Mouse (Mus musculus): Measurements from ENCODE around the gene Deup1.

Gene Deup1

GRCm38 (mm10) chr9:15535418-15535817, 92.3 kb downstream of the Deup1 start:
- ATAC-seq (ENCODE audit: insufficient number of reproducible peaks, low FRiP score, low TSS enrichment), result no peak

- no peak for ATAC-seq (ENCODE audit: insufficient number of reproducible peaks, low FRiP score, low TSS enrichment)
These were observed 93.6 kb downstream of the Deup1 start for GRCm38 (mm10) chr9:15534110-15534509.

- no peak for ATAC-seq (ENCODE audit: insufficient number of reproducible peaks, low FRiP score, low TSS enrichment)
These were observed 94.2 kb downstream of the Deup1 start for GRCm38 (mm10) chr9:15533336-15534070.

GRCm38 (mm10) chr9:15531204-15531603, 96.5 kb downstream of the Deup1 start:
- ATAC-seq (ENCODE audit: insufficient number of reproducible peaks, low FRiP score, low TSS enrichment), result no peak

GRCm38 (mm10) chr9:15529965-15530320, 97.8 kb downstream of the Deup1 start:
- no peak for ATAC-seq (ENCODE audit: insufficient number of reproducible peaks, low FRiP score, low TSS enrichment)

GRCm38 (mm10) chr9:15529275-15529964, 98.3 kb downstream of the Deup1 start:
- no peak for ATAC-seq (ENCODE audit: insufficient number of reproducible peaks, low FRiP score, low TSS enrichment)

- ATAC-seq (ENCODE audit: insufficient number of reproducible peaks, low FRiP score, low TSS enrichment), result no peak
These were observed 99.4 kb downstream of the Deup1 start for GRCm38 (mm10) chr9:15528368-15528767.

GRCm38 (mm10) chr9:15527846-15528245, 99.9 kb downstream of the Deup1 start:
- ATAC-seq (ENCODE audit: insufficient number of reproducible peaks, low FRiP score, low TSS enrichment), result no peak

- ATAC-seq (ENCODE audit: insufficient number of reproducible peaks, low FRiP score, low TSS enrichment), result no peak
These were observed 101.2 kb downstream of the Deup1 start for GRCm38 (mm10) chr9:15526539-15526938.

GRCm38 (mm10) chr9:15525246-15525645, 102.5 kb downstream of the Deup1 start:
- no peak for ATAC-seq (ENCODE audit: insufficient number of reproducible peaks, low FRiP score, low TSS enrichment)

GRCm38 (mm10) chr9:15523646-15524045, 104.1 kb downstream of the Deup1 start:
- no peak for ATAC-seq (ENCODE audit: insufficient number of reproducible peaks, low FRiP score, low TSS enrichment)

GRCm38 (mm10) chr9:15522887-15523286, 104.8 kb downstream of the Deup1 start:
- no peak for ATAC-seq (ENCODE audit: insufficient number of reproducible peaks, low FRiP score, low TSS enrichment)

- ATAC-seq (ENCODE audit: insufficient number of reproducible peaks, low FRiP score, low TSS enrichment), result no peak
These were observed 105.4 kb downstream of the Deup1 start for GRCm38 (mm10) chr9:15522348-15522747.

- no peak for ATAC-seq (ENCODE audit: insufficient number of reproducible peaks, low FRiP score, low TSS enrichment)
These were observed 109.8 kb downstream of the Deup1 start for GRCm38 (mm10) chr9:15517979-15518378.

- no peak for ATAC-seq (ENCODE audit: insufficient number of reproducible peaks, low FRiP score, low TSS enrichment)
These were observed 111.7 kb downstream of the Deup1 start for GRCm38 (mm10) chr9:15516007-15516406.

GRCm38 (mm10) chr9:15512918-15513317, 114.8 kb downstream of the Deup1 start:
- ATAC-seq (ENCODE audit: insufficient number of reproducible peaks, low FRiP score, low TSS enrichment), result peak; percentile 33; the same call in 1 of the 2 replicates

- ATAC-seq (ENCODE audit: insufficient number of reproducible peaks, low FRiP score, low TSS enrichment), result no peak
These were observed 117.0 kb downstream of the Deup1 start for GRCm38 (mm10) chr9:15510557-15511310.
